Mouse (Mus musculus): Measurements from ENCODE around the gene Clk2. TPM values are rescaled to one million over a fixed set of nuclear protein-coding genes. Genes with fewer than 3 reads are reported as not detected.

Gene Clk2
- total RNA-seq, 2 experiments from 2014 or later, result 103 TPM

GRCm38 (mm10) chr3:89187690-89188477, 23.3 kb downstream of the Clk2 start:
- no peak for DNase-seq (ENCODE audit: low spot score in 2 of 2)

- no peak for DNase-seq (ENCODE audit: low spot score in 2 of 2)
Measured at GRCm38 (mm10) chr3:89188478-89188875, 23.9 kb downstream of the Clk2 start.

GRCm38 (mm10) chr3:89190436-89190835, 25.8 kb downstream of the Clk2 start:
- no peak for DNase-seq (ENCODE audit: low spot score in 2 of 2)

GRCm38 (mm10) chr3:89193351-89193750, 28.8 kb downstream of the Clk2 start:
- no peak for DNase-seq (ENCODE audit: low spot score in 2 of 2)

GRCm38 (mm10) chr3:89193853-89194252, 29.3 kb downstream of the Clk2 start:
- DNase-seq (ENCODE audit: low spot score in 2 of 2), result no peak

- peak; percentile 63 to 85 for DNase-seq (ENCODE audit: low spot score in 2 of 2)
Measured at GRCm38 (mm10) chr3:89195979-89196877, 31.6 kb downstream of the Clk2 start.

- DNase-seq (ENCODE audit: low spot score in 2 of 2), result no peak
Measured at GRCm38 (mm10) chr3:89199839-89200238, 35.2 kb downstream of the Clk2 start.

- peak; percentile 52 to 64 for DNase-seq (ENCODE audit: low spot score in 2 of 2)
Measured at GRCm38 (mm10) chr3:89202253-89203141, 37.9 kb downstream of the Clk2 start, which contains the start of gene Gba. Gene Gba, plus strand, starts transcription at chr3:89202928.

GRCm38 (mm10) chr3:89203142-89203514, 38.5 kb downstream of the Clk2 start:
- no peak for DNase-seq (ENCODE audit: low spot score in 2 of 2)

GRCm38 (mm10) chr3:89206079-89206478, 41.5 kb downstream of the Clk2 start:
- DNase-seq (ENCODE audit: low spot score in 2 of 2), result no peak

- DNase-seq (ENCODE audit: low spot score in 2 of 2), result no peak
Measured at GRCm38 (mm10) chr3:89206695-89207094, 42.1 kb downstream of the Clk2 start.

GRCm38 (mm10) chr3:89208075-89208657, 43.6 kb downstream of the Clk2 start:
- no peak for DNase-seq (ENCODE audit: low spot score in 2 of 2)

- no peak for DNase-seq (ENCODE audit: low spot score in 2 of 2)
Measured at GRCm38 (mm10) chr3:89208736-89209135, 44.1 kb downstream of the Clk2 start.

GRCm38 (mm10) chr3:89209731-89210130, 45.1 kb downstream of the Clk2 start:
- no peak for DNase-seq (ENCODE audit: low spot score in 2 of 2)

GRCm38 (mm10) chr3:89210162-89210561, 45.6 kb downstream of the Clk2 start:
- DNase-seq (ENCODE audit: low spot score in 2 of 2), result no peak

- DNase-seq (ENCODE audit: low spot score in 2 of 2), result no peak
Measured at GRCm38 (mm10) chr3:89210731-89211130, 46.1 kb downstream of the Clk2 start.

GRCm38 (mm10) chr3:89213803-89214530, 49.4 kb downstream of the Clk2 start:
- peak; percentile 79 to 90 for DNase-seq (ENCODE audit: low spot score in 2 of 2)

GRCm38 (mm10) chr3:89214681-89215411, 50.3 kb downstream of the Clk2 start, which contains the start of gene Thbs3:
Gene Thbs3, plus strand, starts transcription at chr3:89215180.
- DNase-seq (ENCODE audit: low spot score in 2 of 2), result no peak

- peak; percentile 50 to 62 for DNase-seq (ENCODE audit: low spot score in 2 of 2)
Measured at GRCm38 (mm10) chr3:89215853-89216252, 51.3 kb downstream of the Clk2 start.
